Mouse (Mus musculus): ENCODE data around the gene Gm2431. TPM values are rescaled to one million over a fixed set of nuclear protein-coding genes. Genes with fewer than 3 reads are reported as not detected.
"Not testable (repeated sequence)": the region's sequence is repeated elsewhere in the genome, so short reads cannot be mapped to it uniquely, and the experiment has no call there.

The Gm2431 gene
- total and polyA plus RNA-seq, 3 experiments = not detected

GRCm38 (mm10) chr7:142255517-142255916, 2.6 kb downstream of the Gm2431 start:
- Histone ChIP-seq H3K27me3 (ENCODE audit: insufficient read depth, low read length) (peaks cover 13% of the 10 kb centered on the region), H3K4me1 (ENCODE audit: insufficient read depth, low read depth, low read length) (no peaks in the 10 kb centered on the region), H3K36me3 (replicated peaks) (no peaks in the 10 kb centered on the region), H3K4me3 (ENCODE audit: low read depth, low read length) (no peak overlapping the region), H3K9me3 (replicated peaks) (no peaks in the 10 kb centered on the region)
- DNase-seq (ENCODE audit: low spot score) = no peak
- no peak for ATAC-seq (ENCODE audit: extremely low read depth, insufficient number of reproducible peaks, low FRiP score, poor library complexity, severe bottlenecking)
- TF ChIP-seq GATA2 (IDR thresholded peaks at IDR 0.05; ENCODE audit: borderline replicate concordance, low read depth, low read length) = no peak
- no peak for TF ChIP-seq CTCF (IDR thresholded peaks at IDR 0.05; ENCODE audit: low read depth, low read length)
- no peak for TF ChIP-seq TAL1 (conservative IDR thresholded peaks at IDR 0.05; ENCODE audit: low read depth, low read length)
- no peak for TF ChIP-seq POLR2AphosphoS5 (IDR thresholded peaks at IDR 0.05; ENCODE audit: insufficient replicate concordance, low read depth, low read length)
- TF ChIP-seq GATA1 (IDR thresholded peaks at IDR 0.05; ENCODE audit: borderline replicate concordance, low read length) = no peak

GRCm38 (mm10) chr7:142249824-142250223, 8.3 kb downstream of the Gm2431 start:
- Histone ChIP-seq H3K4me3 (ENCODE audit: low read depth, low read length) (no peak overlapping the region), H3K36me3 (replicated peaks) (no peaks in the 10 kb centered on the region), H3K4me1 (ENCODE audit: insufficient read depth, low read depth, low read length) (no peaks in the 10 kb centered on the region), H3K27me3 (ENCODE audit: insufficient read depth, low read length) (peaks cover 7% of the 10 kb centered on the region), H3K9me3 (replicated peaks) (no peaks in the 10 kb centered on the region)
- no peak for TF ChIP-seq GATA1 (IDR thresholded peaks at IDR 0.05; ENCODE audit: borderline replicate concordance, low read length)
- no peak for TF ChIP-seq CTCF (IDR thresholded peaks at IDR 0.05; ENCODE audit: low read depth, low read length)
- TF ChIP-seq POLR2AphosphoS5 (IDR thresholded peaks at IDR 0.05; ENCODE audit: insufficient replicate concordance, low read depth, low read length) = no peak
- no peak for TF ChIP-seq GATA2 (IDR thresholded peaks at IDR 0.05; ENCODE audit: borderline replicate concordance, low read depth, low read length)
- TF ChIP-seq TAL1 (conservative IDR thresholded peaks at IDR 0.05; ENCODE audit: low read depth, low read length) = no peak
- DNase-seq (ENCODE audit: low spot score) = no peak
- no peak for ATAC-seq (ENCODE audit: extremely low read depth, insufficient number of reproducible peaks, low FRiP score, poor library complexity, severe bottlenecking)

GRCm38 (mm10) chr7:142240978-142241377, 17.2 kb downstream of the Gm2431 start, which contains the start of gene Gm40460:
Gm40460 (minus strand) TSS chr7:142241078.
- Histone ChIP-seq H3K4me3 (ENCODE audit: low read depth, low read length) (no peak within 1 kb of the TSS), H3K27me3 (ENCODE audit: insufficient read depth, low read length) (peaks cover 10% of the 10 kb centered on the region), H3K4me1 (ENCODE audit: insufficient read depth, low read depth, low read length) (no peaks in the 10 kb centered on the region), H3K9me3 (replicated peaks) (no peaks in the 10 kb centered on the region; the same call in 1 of the 2 replicates), H3K36me3 (replicated peaks) (no peaks in the 10 kb centered on the region)
- TF ChIP-seq TAL1 (conservative IDR thresholded peaks at IDR 0.05; ENCODE audit: low read depth, low read length) (no peak), POLR2AphosphoS5 (IDR thresholded peaks at IDR 0.05; ENCODE audit: insufficient replicate concordance, low read depth, low read length) (no peak), GATA1 (IDR thresholded peaks at IDR 0.05; ENCODE audit: borderline replicate concordance, low read length) (no peak), GATA2 (IDR thresholded peaks at IDR 0.05; ENCODE audit: borderline replicate concordance, low read depth, low read length) (no peak), CTCF (IDR thresholded peaks at IDR 0.05; ENCODE audit: low read depth, low read length) (no peak)
- no peak for DNase-seq (ENCODE audit: low spot score)
- no peak for ATAC-seq (ENCODE audit: extremely low read depth, insufficient number of reproducible peaks, low FRiP score, poor library complexity, severe bottlenecking)

- Histone ChIP-seq H3K9me3 (replicated peaks) (no peaks in the 10 kb centered on the region), H3K4me1 (ENCODE audit: insufficient read depth, low read depth, low read length) (no peaks in the 10 kb centered on the region), H3K4me3 (ENCODE audit: low read depth, low read length) (no peak overlapping the region), H3K27me3 (ENCODE audit: insufficient read depth, low read length) (no peaks in the 10 kb centered on the region), H3K36me3 (replicated peaks) (no peaks in the 10 kb centered on the region)
- ATAC-seq (ENCODE audit: extremely low read depth, insufficient number of reproducible peaks, low FRiP score, poor library complexity, severe bottlenecking) = no peak
- TF ChIP-seq TAL1 (conservative IDR thresholded peaks at IDR 0.05; ENCODE audit: low read depth, low read length) (no peak), GATA1 (IDR thresholded peaks at IDR 0.05; ENCODE audit: borderline replicate concordance, low read length) (no peak), POLR2AphosphoS5 (IDR thresholded peaks at IDR 0.05; ENCODE audit: insufficient replicate concordance, low read depth, low read length) (no peak), GATA2 (IDR thresholded peaks at IDR 0.05; ENCODE audit: borderline replicate concordance, low read depth, low read length) (no peak), CTCF (IDR thresholded peaks at IDR 0.05; ENCODE audit: low read depth, low read length) (no peak)
- no peak for DNase-seq (ENCODE audit: low spot score)
Observed at GRCm38 (mm10) chr7:142231540-142231939, 26.6 kb downstream of the Gm2431 start.

GRCm38 (mm10) chr7:142229871-142230270, 28.3 kb downstream of the Gm2431 start, which contains the start of gene Krtap5-5:
Krtap5-5 (minus strand) TSS chr7:142229971.
- ATAC-seq (ENCODE audit: extremely low read depth, insufficient number of reproducible peaks, low FRiP score, poor library complexity, severe bottlenecking); H3K4me3 ChIP-seq (ENCODE audit: low read depth, low read length); H3K9me3 ChIP-seq (replicated peaks); H3K4me1 ChIP-seq (ENCODE audit: insufficient read depth, low read depth, low read length); H3K36me3 ChIP-seq (replicated peaks); H3K27me3 ChIP-seq (ENCODE audit: insufficient read depth, low read length); DNase-seq (ENCODE audit: low spot score): not testable (repeated sequence)

GRCm38 (mm10) chr7:142224518-142224917, 33.6 kb downstream of the Gm2431 start:
- Histone ChIP-seq H3K27me3 (ENCODE audit: insufficient read depth, low read length) (no peaks in the 10 kb centered on the region), H3K4me1 (ENCODE audit: insufficient read depth, low read depth, low read length) (no peaks in the 10 kb centered on the region), H3K4me3 (ENCODE audit: low read depth, low read length) (no peak overlapping the region), H3K36me3 (replicated peaks) (no peaks in the 10 kb centered on the region), H3K9me3 (replicated peaks) (no peaks in the 10 kb centered on the region)
- DNase-seq (ENCODE audit: low spot score) = no peak
- ATAC-seq (ENCODE audit: extremely low read depth, insufficient number of reproducible peaks, low FRiP score, poor library complexity, severe bottlenecking) = no peak
- no peak for TF ChIP-seq CTCF (IDR thresholded peaks at IDR 0.05; ENCODE audit: low read depth, low read length)
- no peak for TF ChIP-seq POLR2AphosphoS5 (IDR thresholded peaks at IDR 0.05; ENCODE audit: insufficient replicate concordance, low read depth, low read length)
- no peak for TF ChIP-seq TAL1 (conservative IDR thresholded peaks at IDR 0.05; ENCODE audit: low read depth, low read length)
- no peak for TF ChIP-seq GATA2 (IDR thresholded peaks at IDR 0.05; ENCODE audit: borderline replicate concordance, low read depth, low read length)
- no peak for TF ChIP-seq GATA1 (IDR thresholded peaks at IDR 0.05; ENCODE audit: borderline replicate concordance, low read length)

DNA sequence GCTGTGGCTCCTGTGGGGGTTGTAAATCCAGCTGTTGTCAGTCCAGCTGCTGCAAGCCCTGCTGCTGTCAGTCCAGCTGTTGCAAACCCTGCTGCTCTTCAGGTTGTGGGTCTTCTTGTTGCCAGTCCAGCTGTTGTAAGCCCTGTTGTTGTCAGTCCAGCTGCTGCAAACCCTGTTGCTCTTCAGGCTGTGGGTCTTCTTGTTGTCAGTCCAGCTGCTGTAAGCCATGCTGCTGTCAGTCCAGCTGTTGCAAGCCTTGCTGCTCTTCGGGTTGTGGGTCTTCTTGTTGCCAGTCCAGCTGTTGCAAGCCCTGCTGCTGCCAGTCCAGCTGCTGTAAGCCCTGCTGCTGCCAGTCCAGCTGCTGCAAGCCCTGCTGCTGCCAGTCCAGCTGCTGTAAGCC, 46.0 kb downstream of the Gm2431 start:
- H3K9me3 ChIP-seq (replicated peaks); H3K4me3 ChIP-seq (ENCODE audit: low read depth, low read length); H3K27me3 ChIP-seq (ENCODE audit: insufficient read depth, low read length); H3K4me1 ChIP-seq (ENCODE audit: insufficient read depth, low read depth, low read length); ATAC-seq (ENCODE audit: extremely low read depth, insufficient number of reproducible peaks, low FRiP score, poor library complexity, severe bottlenecking); H3K36me3 ChIP-seq (replicated peaks); DNase-seq (ENCODE audit: low spot score): not testable (repeated sequence)

Data from G1E (cell line).